Mouse (Mus musculus) cerebellum, postnatal 10 days (tissue): ENCODE data around the gene Rfpl4b.
"Not testable (repeated sequence)": the region's sequence is repeated elsewhere in the genome, so short reads cannot be mapped to it uniquely, and the experiment has no call there.

Source experiments
- DNase-seq, 2 experiments: peaks; one replicate each; pipeline ENCODE4 v3.0.0; 2021; ENCODE audit warnings: mixed read lengths in 2 of 2

The Rfpl4b gene

DNA sequence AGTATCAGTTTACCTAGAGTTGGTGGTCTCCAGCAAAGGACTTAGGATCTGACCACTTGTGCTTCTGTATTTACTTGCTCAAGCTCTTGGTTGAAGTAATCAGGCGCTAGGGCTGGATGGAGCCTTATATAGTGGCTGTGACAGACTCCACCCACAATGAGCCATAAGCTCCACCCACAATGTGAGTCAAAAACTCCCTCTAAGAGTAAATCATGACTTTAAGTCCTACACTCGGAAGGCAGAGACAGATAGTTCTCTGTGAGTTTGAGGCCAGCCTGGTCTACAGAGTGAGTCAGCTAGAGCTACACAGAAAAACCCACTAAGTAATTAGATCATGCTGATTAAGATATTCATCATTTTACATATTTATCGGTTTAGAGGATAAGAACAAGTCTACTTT lies at the start of gene Rfpl4b:
Rfpl4b (minus strand) TSS at position 101 of the 400 bp plus-strand sequence.
- DNase-seq: no peak

DNA sequence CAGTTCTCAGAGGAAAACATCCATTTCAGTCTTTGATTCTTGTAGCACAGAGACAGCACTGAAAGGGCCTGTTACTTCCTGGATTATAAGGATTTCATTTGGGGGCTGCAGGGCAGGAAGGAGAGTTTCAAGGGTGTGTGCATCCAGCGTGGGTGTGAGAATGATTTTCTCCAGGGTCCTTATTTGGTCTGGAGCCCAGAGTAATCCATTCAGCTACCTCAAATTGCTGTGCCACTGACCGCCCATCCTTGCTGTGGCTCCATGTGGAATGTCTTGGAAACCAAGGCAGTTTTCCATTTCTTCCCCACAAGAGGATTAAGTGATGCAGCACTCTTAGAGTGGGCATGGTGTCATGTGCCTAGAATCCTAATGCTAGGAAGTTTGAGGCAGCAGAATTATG lies 33.6 kb upstream of the Rfpl4b start:
- DNase-seq: peak; percentile 10 to 11

GRCm38 (mm10) chr10:38850006-38850405 lies 28.4 kb upstream of the Rfpl4b start:
- DNase-seq: not testable (repeated sequence)

DNA sequence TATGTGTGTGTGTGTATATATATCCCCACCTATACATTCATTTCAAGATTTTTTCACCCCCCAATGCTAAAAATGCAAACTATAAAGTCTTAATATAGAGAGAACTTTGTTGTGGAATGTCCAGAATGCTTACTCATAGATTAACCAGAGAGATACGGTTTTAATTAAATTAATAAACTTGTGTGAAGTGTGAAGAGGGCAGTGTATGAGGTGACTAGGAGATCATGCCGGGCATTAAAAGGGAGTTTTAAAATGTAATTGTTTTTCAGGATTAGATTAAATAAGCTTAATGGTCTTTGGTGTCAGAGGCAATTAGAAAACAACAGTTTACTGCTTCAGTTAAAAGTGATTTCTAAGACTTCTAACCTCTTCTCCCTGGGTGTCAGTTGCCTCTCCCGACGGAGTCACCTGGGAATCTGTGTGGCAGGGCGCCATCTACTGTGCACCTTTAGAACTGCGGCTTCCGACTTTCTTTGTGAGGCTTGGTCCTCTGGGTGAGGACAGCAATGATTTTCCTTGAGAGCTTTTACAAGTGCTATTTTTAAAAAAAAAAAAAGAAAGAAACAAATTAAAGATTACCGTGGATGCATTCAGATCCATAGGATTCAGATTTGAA lies 27.4 kb upstream of the Rfpl4b start:
- DNase-seq: peak; percentile 92 to 94

DNA sequence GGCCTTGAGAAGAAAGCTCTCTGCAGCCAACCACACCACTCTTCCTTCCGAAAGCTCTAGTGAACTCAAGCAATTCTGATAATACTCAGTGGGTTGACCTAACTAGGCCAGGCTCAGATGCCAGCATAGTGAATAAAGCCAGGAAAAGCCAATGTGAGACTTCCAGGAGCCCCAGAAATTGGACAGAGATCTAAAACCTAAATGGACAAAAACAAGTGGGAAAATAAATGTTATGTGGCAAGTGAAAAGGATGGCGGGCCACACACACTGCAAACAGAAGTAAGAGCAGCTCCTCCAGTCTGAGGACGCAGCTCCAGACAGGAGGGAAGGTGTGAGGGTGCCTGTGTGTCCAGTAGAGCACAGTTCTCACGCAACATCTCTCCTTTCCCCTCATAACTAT lies 26.7 kb upstream of the Rfpl4b start:
- peak; percentile 27 to 40 for DNase-seq

DNA sequence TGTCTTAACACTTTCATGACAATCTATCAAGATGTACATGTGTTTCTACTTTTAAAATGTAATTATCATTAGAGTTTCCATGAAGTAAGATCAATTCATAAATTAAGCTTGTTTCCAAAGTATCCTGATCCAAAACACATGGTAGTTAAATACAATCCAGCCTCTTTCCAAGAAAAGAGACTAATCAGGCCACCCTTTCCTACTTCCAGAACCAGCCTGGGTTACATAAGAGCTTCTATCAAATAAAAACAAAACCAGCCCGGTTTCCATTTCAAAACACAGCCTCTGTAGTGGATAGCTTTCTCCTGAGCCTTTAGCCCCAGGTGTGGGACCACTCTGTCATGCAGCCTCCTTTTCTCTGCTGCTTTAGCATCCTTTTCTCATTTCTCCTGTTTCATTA lies 2.2 kb upstream of the Rfpl4b start:
- DNase-seq: no peak

DNA sequence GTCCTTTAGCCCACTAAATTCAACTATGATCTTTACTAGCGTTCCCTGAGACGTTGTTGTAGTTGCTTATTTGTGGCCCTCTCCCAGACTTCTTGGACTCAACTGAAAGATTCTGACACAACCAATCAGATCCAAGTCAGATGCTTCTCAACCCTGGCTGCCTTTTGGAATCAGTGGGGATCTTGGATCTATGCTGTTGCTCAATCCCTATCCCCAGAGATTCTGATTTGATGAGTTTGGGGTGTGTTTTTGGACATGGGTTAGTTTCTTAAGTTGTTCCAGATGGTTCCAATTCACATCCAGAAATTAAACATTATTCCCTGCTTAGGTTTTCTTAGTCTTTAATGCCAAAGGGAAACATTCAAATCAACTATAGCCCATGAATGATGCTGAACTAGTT lies 15.5 kb downstream of the Rfpl4b start:
- DNase-seq: peak in 1 of 2 experiments; percentile 6

DNA sequence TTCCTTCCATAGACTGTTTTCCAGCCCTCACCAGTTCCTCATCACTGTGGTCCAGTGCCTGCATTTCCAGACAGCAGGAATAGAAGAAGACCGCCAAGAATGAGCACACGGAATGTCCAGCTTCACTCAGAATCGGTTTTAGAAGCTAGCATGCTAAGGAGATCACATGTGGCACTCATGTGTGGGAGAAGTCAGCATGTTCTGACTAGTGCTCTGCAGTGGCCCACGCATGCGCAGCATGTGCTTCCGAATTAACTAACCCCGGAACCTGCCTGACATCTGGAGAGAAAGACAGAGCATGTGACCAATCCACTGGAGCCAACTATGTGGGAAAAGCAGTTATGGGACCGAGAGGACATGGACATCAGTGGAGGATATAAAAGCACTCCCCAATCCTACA lies 17.5 kb downstream of the Rfpl4b start:
- DNase-seq: no peak

GRCm38 (mm10) chr10:38803304-38803703 lies 18.3 kb downstream of the Rfpl4b start:
- no peak for DNase-seq

DNA sequence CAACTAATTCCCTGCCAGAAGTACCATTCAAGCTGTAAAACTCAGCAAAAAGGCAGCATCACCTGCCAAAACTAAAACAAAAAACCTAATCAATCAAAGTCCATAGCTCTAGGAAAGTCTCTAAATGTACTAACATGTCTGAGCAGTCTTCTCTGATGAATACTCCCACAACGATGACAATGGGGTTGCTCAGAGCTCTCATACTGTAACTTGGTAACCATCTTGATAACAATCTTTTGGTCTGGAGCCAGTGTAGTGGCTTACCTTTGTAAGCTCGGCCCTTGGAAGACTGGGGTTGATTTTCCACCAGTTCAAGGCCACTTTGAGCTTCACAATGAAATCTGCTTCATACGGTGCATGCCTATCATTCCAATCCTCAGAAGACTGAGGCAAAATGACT lies 33.0 kb downstream of the Rfpl4b start:
- no peak for DNase-seq
